Mouse (Mus musculus) telencephalon, adult 2 months (tissue): ENCODE results near the gene Fscn2.

ENCODE experiments used
- DNase-seq: peaks from one replicate; pipeline ENCODE4 v3.0.0-alpha.2; 2011; ENCODE audit warnings: low read depth, low spot score

Fscn2 gene

GRCm38 (mm10) chr11:120361295-120361694, at the start of gene Fscn2:
Gene Fscn2, plus strand, starts transcription at chr11:120361534.
- no peak for DNase-seq

GRCm38 (mm10) chr11:120311561-120311960, 49.8 kb upstream of the Fscn2 start:
- no peak for DNase-seq

GRCm38 (mm10) chr11:120312069-120312468, 49.3 kb upstream of the Fscn2 start:
- DNase-seq, result no peak

- no peak for DNase-seq
Observed at GRCm38 (mm10) chr11:120313906-120314685, 47.2 kb upstream of the Fscn2 start.

GRCm38 (mm10) chr11:120314721-120315415, 46.5 kb upstream of the Fscn2 start:
- DNase-seq, result no peak

- peak; percentile 64 for DNase-seq
Observed at GRCm38 (mm10) chr11:120315416-120315761, 45.9 kb upstream of the Fscn2 start.

GRCm38 (mm10) chr11:120315832-120316689, 45.3 kb upstream of the Fscn2 start:
- peak; percentile 98 for DNase-seq

- no peak for DNase-seq
Observed at GRCm38 (mm10) chr11:120316690-120317254, 44.6 kb upstream of the Fscn2 start.

- no peak for DNase-seq
Observed at GRCm38 (mm10) chr11:120317456-120317855, 43.9 kb upstream of the Fscn2 start.

GRCm38 (mm10) chr11:120319310-120319709, 42.0 kb upstream of the Fscn2 start:
- DNase-seq, result no peak

GRCm38 (mm10) chr11:120320156-120320555, 41.2 kb upstream of the Fscn2 start:
- DNase-seq, result no peak

GRCm38 (mm10) chr11:120335431-120336021, 25.8 kb upstream of the Fscn2 start:
- no peak for DNase-seq

- DNase-seq, result no peak
Observed at GRCm38 (mm10) chr11:120337447-120337846, 23.9 kb upstream of the Fscn2 start.

GRCm38 (mm10) chr11:120338786-120339185, 22.5 kb upstream of the Fscn2 start:
- no peak for DNase-seq

GRCm38 (mm10) chr11:120339978-120340513, 21.3 kb upstream of the Fscn2 start:
- no peak for DNase-seq

GRCm38 (mm10) chr11:120341661-120342060, 19.7 kb upstream of the Fscn2 start:
- DNase-seq, result no peak

- no peak for DNase-seq
Observed at GRCm38 (mm10) chr11:120342656-120343160, 18.6 kb upstream of the Fscn2 start.

GRCm38 (mm10) chr11:120343519-120344309, 17.6 kb upstream of the Fscn2 start:
- DNase-seq, result no peak

- no peak for DNase-seq
Observed at GRCm38 (mm10) chr11:120344310-120344920, 16.9 kb upstream of the Fscn2 start.
